Mouse (Mus musculus): Measurements from ENCODE around the gene Gm49387. TPM values are rescaled to one million over a fixed set of nuclear protein-coding genes. Genes with fewer than 3 reads are reported as not detected.

The Gm49387 gene
- polyA plus RNA-seq, 1 experiment from 2014 or later, result 1.7 TPM

DNA sequence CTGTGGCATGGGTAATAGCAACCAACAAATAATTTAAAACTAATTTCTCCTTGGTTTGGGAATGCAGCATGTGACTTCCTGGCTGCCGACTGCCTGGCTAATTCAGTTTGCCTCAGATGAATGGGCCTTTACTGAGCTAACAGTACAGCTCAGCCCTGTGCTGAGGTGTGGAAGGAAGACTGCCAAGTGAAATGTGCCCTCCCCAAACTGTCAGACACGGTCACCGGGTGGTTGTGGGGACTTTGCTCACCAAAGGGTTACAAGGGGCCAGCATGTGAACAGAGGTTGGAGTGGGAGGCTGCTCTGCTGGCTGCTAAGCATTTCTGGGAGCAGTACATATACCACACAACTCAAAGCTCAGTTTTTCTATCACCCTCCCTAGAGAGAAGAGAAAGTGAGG, 46.0 kb downstream of the Gm49387 start:
- H3K9ac ChIP-seq (ENCODE audit: low read depth, low read length), result no peak overlapping the region
- H3K27ac ChIP-seq (ENCODE audit: low read depth, low read length), result no peak overlapping the region
- H3K4me3 ChIP-seq (ENCODE audit: low read length), result no peak overlapping the region
- H3K9me3 ChIP-seq (ENCODE audit: control insufficient read depth, low read length), result no peaks in the 10 kb centered on the region
- no peaks in the 10 kb centered on the region for H3K4me1 ChIP-seq (ENCODE audit: control insufficient read depth, insufficient read depth, low read depth, low read length)
- ATAC-seq, result no peak
- no peak overlapping the region for H3K4me2 ChIP-seq (ENCODE audit: low read length)
- H3K27me3 ChIP-seq (replicated peaks; ENCODE audit: control insufficient read depth, insufficient read depth, low read length), result no peaks in the 10 kb centered on the region
- no peaks in the 10 kb centered on the region for H3K36me3 ChIP-seq (ENCODE audit: control insufficient read depth, insufficient read depth, low read length)
- WGBS, result 75% methylated on average over 3 of the region's 3 CpGs

DNA sequence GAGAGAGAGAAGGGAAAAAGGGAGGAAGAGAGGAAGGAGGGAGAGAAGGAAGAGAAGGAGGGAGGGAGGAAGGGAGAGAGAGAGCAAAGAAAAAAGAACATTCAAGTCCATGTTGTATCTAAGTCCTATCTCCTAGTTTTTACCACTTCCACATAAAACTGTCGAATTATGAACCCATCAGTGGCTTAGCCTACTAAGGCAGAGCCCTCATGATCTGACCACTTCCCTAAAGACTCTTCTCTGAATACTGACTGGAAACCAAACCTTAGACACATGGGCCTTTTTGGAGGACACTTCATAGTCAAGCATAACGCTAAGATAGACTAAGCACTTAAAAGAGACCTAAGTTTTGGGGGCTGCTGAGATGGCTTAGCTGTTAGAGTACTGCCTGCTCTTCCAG, 47.6 kb downstream of the Gm49387 start:
- Histone ChIP-seq H3K4me3 (ENCODE audit: low read length) (no peak overlapping the region), H3K27me3 (replicated peaks; ENCODE audit: control insufficient read depth, insufficient read depth, low read length) (no peaks in the 10 kb centered on the region), H3K36me3 (ENCODE audit: control insufficient read depth, insufficient read depth, low read length) (no peaks in the 10 kb centered on the region), H3K4me1 (ENCODE audit: control insufficient read depth, insufficient read depth, low read depth, low read length) (no peaks in the 10 kb centered on the region), H3K4me2 (ENCODE audit: low read length) (no peak overlapping the region), H3K9me3 (ENCODE audit: control insufficient read depth, low read length) (no peaks in the 10 kb centered on the region), H3K27ac (ENCODE audit: low read depth, low read length) (no peak overlapping the region), H3K9ac (ENCODE audit: low read depth, low read length) (no peak overlapping the region)
- no peak for ATAC-seq
- 85% methylated on average over 2 of the region's 2 CpGs for WGBS

- H3K27ac ChIP-seq (ENCODE audit: low read depth, low read length), result no peak within 1 kb of the TSS
- 83% methylated on average over 3 of the region's 3 CpGs for WGBS
- no peaks in the 10 kb centered on the region for H3K36me3 ChIP-seq (ENCODE audit: control insufficient read depth, insufficient read depth, low read length)
- no peaks in the 10 kb centered on the region for H3K27me3 ChIP-seq (replicated peaks; ENCODE audit: control insufficient read depth, insufficient read depth, low read length)
- no peak within 1 kb of the TSS for H3K4me3 ChIP-seq (ENCODE audit: low read length)
- no peaks in the 10 kb centered on the region for H3K9me3 ChIP-seq (ENCODE audit: control insufficient read depth, low read length)
- no peak within 1 kb of the TSS for H3K4me2 ChIP-seq (ENCODE audit: low read length)
- no peaks in the 10 kb centered on the region for H3K4me1 ChIP-seq (ENCODE audit: control insufficient read depth, insufficient read depth, low read depth, low read length)
- no peak for ATAC-seq
- no peak within 1 kb of the TSS for H3K9ac ChIP-seq (ENCODE audit: low read depth, low read length)
Observed at GRCm38 (mm10) chr14:31591243-31591642, 49.4 kb downstream of the Gm49387 start, which contains the start of gene Colq. Colq (minus strand) TSS chr14:31591343.

- no peak overlapping the region for H3K4me3 ChIP-seq (ENCODE audit: low read length)
- H3K4me1 ChIP-seq (ENCODE audit: control insufficient read depth, insufficient read depth, low read depth, low read length), result no peaks in the 10 kb centered on the region
- no peaks in the 10 kb centered on the region for H3K36me3 ChIP-seq (ENCODE audit: control insufficient read depth, insufficient read depth, low read length)
- no peak overlapping the region for H3K4me2 ChIP-seq (ENCODE audit: low read length)
- no peak for ATAC-seq
- H3K27ac ChIP-seq (ENCODE audit: low read depth, low read length), result no peak overlapping the region
- H3K9ac ChIP-seq (ENCODE audit: low read depth, low read length), result no peak overlapping the region
- H3K9me3 ChIP-seq (ENCODE audit: control insufficient read depth, low read length), result no peaks in the 10 kb centered on the region
- WGBS, result 80% methylated on average over 8 of the region's 8 CpGs
- no peaks in the 10 kb centered on the region for H3K27me3 ChIP-seq (replicated peaks; ENCODE audit: control insufficient read depth, insufficient read depth, low read length)
Observed at GRCm38 (mm10) chr14:31586451-31586850, 54.2 kb downstream of the Gm49387 start.

GRCm38 (mm10) chr14:31583082-31583481, 57.6 kb downstream of the Gm49387 start:
- no peaks in the 10 kb centered on the region for H3K36me3 ChIP-seq (ENCODE audit: control insufficient read depth, insufficient read depth, low read length)
- no peaks in the 10 kb centered on the region for H3K9me3 ChIP-seq (ENCODE audit: control insufficient read depth, low read length)
- 83% methylated on average over 8 of the region's 9 CpGs for WGBS
- H3K4me1 ChIP-seq (ENCODE audit: control insufficient read depth, insufficient read depth, low read depth, low read length), result no peaks in the 10 kb centered on the region
- no peak overlapping the region for H3K4me3 ChIP-seq (ENCODE audit: low read length)
- no peak overlapping the region for H3K27ac ChIP-seq (ENCODE audit: low read depth, low read length)
- no peaks in the 10 kb centered on the region for H3K27me3 ChIP-seq (replicated peaks; ENCODE audit: control insufficient read depth, insufficient read depth, low read length)
- no peak overlapping the region for H3K4me2 ChIP-seq (ENCODE audit: low read length)
- ATAC-seq, result no peak
- H3K9ac ChIP-seq (ENCODE audit: low read depth, low read length), result no peak overlapping the region

GRCm38 (mm10) chr14:31577966-31578735, 62.5 kb downstream of the Gm49387 start:
- no peak for ATAC-seq
- H3K27ac ChIP-seq (ENCODE audit: low read depth, low read length), result no peak overlapping the region
- H3K4me2 ChIP-seq (ENCODE audit: low read length), result no peak overlapping the region
- WGBS, result 51% methylated on average over 9 of the region's 9 CpGs
- no peaks in the 10 kb centered on the region for H3K27me3 ChIP-seq (replicated peaks; ENCODE audit: control insufficient read depth, insufficient read depth, low read length)
- H3K4me3 ChIP-seq (ENCODE audit: low read length), result no peak overlapping the region
- no peak overlapping the region for H3K9ac ChIP-seq (ENCODE audit: low read depth, low read length)
- no peaks in the 10 kb centered on the region for H3K4me1 ChIP-seq (ENCODE audit: control insufficient read depth, insufficient read depth, low read depth, low read length)
- no peaks in the 10 kb centered on the region for H3K9me3 ChIP-seq (ENCODE audit: control insufficient read depth, low read length)
- H3K36me3 ChIP-seq (ENCODE audit: control insufficient read depth, insufficient read depth, low read length), result no peaks in the 10 kb centered on the region

DNA sequence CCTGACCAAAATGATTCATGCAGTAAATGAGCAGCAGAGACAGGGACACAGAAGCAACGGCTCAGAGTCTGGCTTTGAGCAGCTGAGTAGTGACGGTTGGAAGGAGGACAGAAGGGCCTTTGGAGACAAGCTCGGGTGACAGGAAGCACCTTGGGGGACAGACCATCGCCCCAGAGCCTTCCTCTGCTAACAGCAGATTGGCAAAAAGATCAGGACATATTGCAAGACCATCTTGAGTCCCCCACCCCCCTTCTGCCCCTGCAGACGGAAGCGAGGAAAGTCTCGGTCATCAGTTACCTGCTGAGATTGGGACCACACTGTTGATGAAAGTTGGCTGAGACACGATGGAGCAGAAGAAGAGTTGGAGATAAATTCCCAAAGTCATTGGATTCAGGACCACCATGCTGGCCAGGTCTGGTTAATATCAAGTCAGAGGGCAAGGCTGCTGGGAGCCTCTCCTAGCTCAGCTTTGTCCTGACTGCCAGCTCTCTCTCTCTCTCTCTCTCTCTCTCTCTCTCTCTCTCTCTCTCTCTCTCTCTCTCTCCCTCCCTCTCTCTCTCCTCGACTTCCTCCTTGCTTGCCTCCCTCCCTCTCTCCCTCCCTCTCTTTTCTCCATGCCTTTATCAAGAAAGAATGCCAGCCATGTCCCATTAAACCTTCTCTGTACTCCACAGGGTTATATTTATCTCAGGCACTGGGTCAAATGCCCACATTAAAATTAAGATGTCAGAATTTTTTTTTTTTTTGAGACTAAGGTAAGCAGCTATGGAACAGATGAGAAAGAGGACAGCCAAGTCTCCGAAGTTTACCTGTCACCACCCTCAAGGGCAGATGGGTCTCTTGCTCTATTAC, 63.6 kb downstream of the Gm49387 start:
- Histone ChIP-seq H3K36me3 (ENCODE audit: control insufficient read depth, insufficient read depth, low read length) (no peaks in the 10 kb centered on the region), H3K27me3 (replicated peaks; ENCODE audit: control insufficient read depth, insufficient read depth, low read length) (no peaks in the 10 kb centered on the region), H3K9ac (ENCODE audit: low read depth, low read length) (no peak overlapping the region), H3K4me3 (ENCODE audit: low read length) (no peak overlapping the region), H3K9me3 (ENCODE audit: control insufficient read depth, low read length) (no peaks in the 10 kb centered on the region), H3K4me1 (ENCODE audit: control insufficient read depth, insufficient read depth, low read depth, low read length) (no peaks in the 10 kb centered on the region; the same call in 1 of the 2 replicates), H3K4me2 (ENCODE audit: low read length) (no peak overlapping the region), H3K27ac (ENCODE audit: low read depth, low read length) (no peak overlapping the region)
- WGBS, result 55% methylated on average over 10 of the region's 10 CpGs
- ATAC-seq, result no peak

- H3K27ac ChIP-seq (ENCODE audit: low read depth, low read length), result no peak overlapping the region
- H3K4me1 ChIP-seq (ENCODE audit: control insufficient read depth, insufficient read depth, low read depth, low read length), result no peaks in the 10 kb centered on the region; the same call in 1 of the 2 replicates
- H3K4me3 ChIP-seq (ENCODE audit: low read length), result no peak overlapping the region
- WGBS, result 74% methylated on average over 9 of the region's 9 CpGs
- ATAC-seq, result no peak
- no peaks in the 10 kb centered on the region for H3K9me3 ChIP-seq (ENCODE audit: control insufficient read depth, low read length)
- H3K9ac ChIP-seq (ENCODE audit: low read depth, low read length), result no peak overlapping the region
- H3K27me3 ChIP-seq (replicated peaks; ENCODE audit: control insufficient read depth, insufficient read depth, low read length), result no peaks in the 10 kb centered on the region
- no peak overlapping the region for H3K4me2 ChIP-seq (ENCODE audit: low read length)
- no peaks in the 10 kb centered on the region for H3K36me3 ChIP-seq (ENCODE audit: control insufficient read depth, insufficient read depth, low read length)
Observed at GRCm38 (mm10) chr14:31575866-31576265, 64.8 kb downstream of the Gm49387 start.

- Histone ChIP-seq H3K4me3 (ENCODE audit: low read length) (no peak overlapping the region), H3K9ac (ENCODE audit: low read depth, low read length) (no peak overlapping the region), H3K27me3 (replicated peaks; ENCODE audit: control insufficient read depth, insufficient read depth, low read length) (no peaks in the 10 kb centered on the region), H3K9me3 (ENCODE audit: control insufficient read depth, low read length) (no peaks in the 10 kb centered on the region), H3K4me2 (ENCODE audit: low read length) (no peak overlapping the region), H3K4me1 (ENCODE audit: control insufficient read depth, insufficient read depth, low read depth, low read length) (no peaks in the 10 kb centered on the region; the same call in 1 of the 2 replicates), H3K36me3 (ENCODE audit: control insufficient read depth, insufficient read depth, low read length) (no peaks in the 10 kb centered on the region), H3K27ac (ENCODE audit: low read depth, low read length) (no peak overlapping the region)
- ATAC-seq, result no peak
- 93% methylated on average over 18 of the region's 18 CpGs for WGBS
Observed at GRCm38 (mm10) chr14:31574903-31575665, 65.6 kb downstream of the Gm49387 start.

Measured in hindbrain, embryonic 16.5 days (tissue).